Mouse (Mus musculus): Measurements from ENCODE around the gene St7. TPM values are rescaled to one million over a fixed set of nuclear protein-coding genes. Genes with fewer than 3 reads are reported as not detected.

St7 gene
- polyA plus RNA-seq, 1 experiment, result 4.4 TPM

DNA sequence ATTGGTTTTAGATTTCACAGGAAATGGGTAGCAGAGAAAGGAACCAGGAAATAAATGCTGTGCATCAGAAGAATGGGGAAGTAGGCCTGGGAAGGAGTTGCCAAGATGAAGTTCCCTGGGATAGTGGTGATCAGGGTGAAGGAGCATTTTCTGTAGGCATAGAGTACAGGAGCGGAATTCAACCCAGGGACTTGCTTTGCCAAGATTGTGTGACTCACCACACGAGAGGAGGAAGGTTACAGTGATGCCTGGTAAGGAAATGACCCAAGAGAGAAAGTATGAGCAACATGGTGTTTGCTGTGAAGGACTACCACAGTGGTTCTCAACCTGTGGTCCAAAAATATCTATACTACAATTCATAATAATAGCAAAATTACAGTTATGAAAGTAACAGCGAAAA lies 24.9 kb upstream of the St7 start:
- no peak for DNase-seq (ENCODE audit: low read depth in 1 of 2, low spot score in 2 of 2)
- Histone ChIP-seq H3K27ac (ENCODE audit: insufficient read depth, low read length) (no peak overlapping the region), H3K4me1 (ENCODE audit: control insufficient read depth, insufficient read depth, insufficient read length) (no peaks in the 10 kb centered on the region), H3K27me3 (ENCODE audit: control insufficient read depth, insufficient read depth, low read length) (no peaks in the 10 kb centered on the region), H3K36me3 (ENCODE audit: control insufficient read depth, insufficient read depth, low read length) (peaks cover 25% of the 10 kb centered on the region), H3K4me3 (ENCODE audit: extremely low read depth, insufficient read depth, insufficient read length) (no peak overlapping the region)
- no peak for TF ChIP-seq POLR2A (IDR thresholded peaks at IDR 0.05; ENCODE audit: low read depth, low read length)
- no peak for TF ChIP-seq CTCF (IDR thresholded peaks at IDR 0.05; ENCODE audit: extremely low read depth, insufficient read depth, insufficient read length, insufficient replicate concordance)
- 92% methylated on average over 3 of the region's 3 CpGs for WGBS

DNA sequence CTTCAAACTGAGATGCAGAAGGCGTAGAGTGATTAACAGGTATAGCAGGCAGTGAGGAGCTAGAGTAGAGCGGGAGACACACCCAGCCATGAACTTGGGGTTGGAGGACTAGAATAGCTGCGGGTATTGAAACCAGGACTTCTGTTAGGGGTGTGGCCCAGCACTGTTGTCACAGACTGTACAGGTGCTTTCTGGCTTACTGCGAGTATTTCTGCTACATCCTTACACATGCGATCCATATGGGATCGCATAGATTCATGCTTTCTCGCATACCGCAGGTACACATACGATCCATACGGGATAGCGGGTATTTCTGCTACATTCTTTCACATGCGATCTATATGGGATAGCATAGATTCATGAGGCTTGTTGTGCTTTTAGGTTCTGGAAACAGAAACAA lies 24.4 kb upstream of the St7 start:
- Histone ChIP-seq H3K36me3 (ENCODE audit: control insufficient read depth, insufficient read depth, low read length) (peaks cover 20% of the 10 kb centered on the region), H3K27ac (ENCODE audit: insufficient read depth, low read length) (no peak overlapping the region), H3K4me3 (ENCODE audit: extremely low read depth, insufficient read depth, insufficient read length) (no peak overlapping the region), H3K27me3 (ENCODE audit: control insufficient read depth, insufficient read depth, low read length) (no peaks in the 10 kb centered on the region), H3K4me1 (ENCODE audit: control insufficient read depth, insufficient read depth, insufficient read length) (no peaks in the 10 kb centered on the region)
- TF ChIP-seq POLR2A (IDR thresholded peaks at IDR 0.05; ENCODE audit: low read depth, low read length) (no peak), CTCF (IDR thresholded peaks at IDR 0.05; ENCODE audit: extremely low read depth, insufficient read depth, insufficient read length, insufficient replicate concordance) (no peak)
- 94% methylated on average over 12 of the region's 12 CpGs for WGBS
- DNase-seq (ENCODE audit: low read depth in 1 of 2, low spot score in 2 of 2), result no peak

DNA sequence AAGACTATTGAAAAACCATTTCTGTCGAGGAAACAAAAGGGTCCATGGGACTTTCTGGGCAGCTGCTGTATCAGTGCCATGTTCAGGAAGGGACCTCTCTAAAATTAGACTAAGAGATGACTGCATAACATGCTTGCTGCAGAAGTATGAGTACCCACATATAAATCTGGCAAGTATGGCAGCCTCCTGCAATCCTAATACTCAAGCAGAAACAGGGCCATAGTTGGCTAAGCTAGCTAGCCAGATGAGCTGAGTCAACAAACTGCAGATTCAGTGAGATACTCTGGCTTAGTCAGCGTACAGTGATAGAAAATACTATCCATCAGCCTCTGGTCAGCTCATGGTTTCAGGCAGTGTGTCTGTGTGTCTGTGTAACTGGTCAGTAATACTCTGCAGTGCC lies 22.9 kb upstream of the St7 start:
- H3K27ac ChIP-seq (ENCODE audit: insufficient read depth, low read length), result no peak overlapping the region
- WGBS, result 87% methylated on average over 2 of the region's 2 CpGs

GRCm38 (mm10) chr6:17675019-17675756 lies 17.5 kb upstream of the St7 start:
- no peaks in the 10 kb centered on the region for H3K4me1 ChIP-seq (ENCODE audit: control insufficient read depth, insufficient read depth, insufficient read length)
- H3K4me3 ChIP-seq (ENCODE audit: extremely low read depth, insufficient read depth, insufficient read length), result no peak overlapping the region
- DNase-seq (ENCODE audit: low read depth in 1 of 2, low spot score in 2 of 2), result peak; percentile 38 to 57
- H3K27ac ChIP-seq (ENCODE audit: insufficient read depth, low read length), result no peak overlapping the region
- WGBS, result 30% methylated on average over 12 of the region's 12 CpGs
- H3K27me3 ChIP-seq (ENCODE audit: control insufficient read depth, insufficient read depth, low read length), result no peaks in the 10 kb centered on the region
- no peak for TF ChIP-seq POLR2A (IDR thresholded peaks at IDR 0.05; ENCODE audit: low read depth, low read length)
- TF ChIP-seq CTCF (IDR thresholded peaks at IDR 0.05; ENCODE audit: extremely low read depth, insufficient read depth, insufficient read length, insufficient replicate concordance), result peak; percentile 72; the same call in 1 of the 2 replicates
- H3K36me3 ChIP-seq (ENCODE audit: control insufficient read depth, insufficient read depth, low read length), result no peaks in the 10 kb centered on the region

More for the DNA sequence above, 22.9 kb upstream of the St7 start:
- no peaks in the 10 kb centered on the region for H3K27me3 ChIP-seq (ENCODE audit: control insufficient read depth, insufficient read depth, low read length)
- no peak for TF ChIP-seq POLR2A (IDR thresholded peaks at IDR 0.05; ENCODE audit: low read depth, low read length)
- no peak for TF ChIP-seq CTCF (IDR thresholded peaks at IDR 0.05; ENCODE audit: extremely low read depth, insufficient read depth, insufficient read length, insufficient replicate concordance)
- H3K4me1 ChIP-seq (ENCODE audit: control insufficient read depth, insufficient read depth, insufficient read length), result no peaks in the 10 kb centered on the region
- no peak for DNase-seq (ENCODE audit: low read depth in 1 of 2, low spot score in 2 of 2)
- peaks cover 14% of the 10 kb centered on the region for H3K36me3 ChIP-seq (ENCODE audit: control insufficient read depth, insufficient read depth, low read length)
- H3K4me3 ChIP-seq (ENCODE audit: extremely low read depth, insufficient read depth, insufficient read length), result no peak overlapping the region

- WGBS, result 71% methylated on average over 2 of the region's 2 CpGs
- Histone ChIP-seq H3K4me3 (ENCODE audit: extremely low read depth, insufficient read depth, insufficient read length) (no peak overlapping the region), H3K27me3 (ENCODE audit: control insufficient read depth, insufficient read depth, low read length) (no peaks in the 10 kb centered on the region), H3K27ac (ENCODE audit: insufficient read depth, low read length) (no peak overlapping the region), H3K4me1 (ENCODE audit: control insufficient read depth, insufficient read depth, insufficient read length) (no peaks in the 10 kb centered on the region), H3K36me3 (ENCODE audit: control insufficient read depth, insufficient read depth, low read length) (no peaks in the 10 kb centered on the region)
- no peak for TF ChIP-seq POLR2A (IDR thresholded peaks at IDR 0.05; ENCODE audit: low read depth, low read length)
- no peak for TF ChIP-seq CTCF (IDR thresholded peaks at IDR 0.05; ENCODE audit: extremely low read depth, insufficient read depth, insufficient read length, insufficient replicate concordance)
- no peak for DNase-seq (ENCODE audit: low read depth in 1 of 2, low spot score in 2 of 2)
Observed at GRCm38 (mm10) chr6:17677008-17677407, 15.7 kb upstream of the St7 start.

DNA sequence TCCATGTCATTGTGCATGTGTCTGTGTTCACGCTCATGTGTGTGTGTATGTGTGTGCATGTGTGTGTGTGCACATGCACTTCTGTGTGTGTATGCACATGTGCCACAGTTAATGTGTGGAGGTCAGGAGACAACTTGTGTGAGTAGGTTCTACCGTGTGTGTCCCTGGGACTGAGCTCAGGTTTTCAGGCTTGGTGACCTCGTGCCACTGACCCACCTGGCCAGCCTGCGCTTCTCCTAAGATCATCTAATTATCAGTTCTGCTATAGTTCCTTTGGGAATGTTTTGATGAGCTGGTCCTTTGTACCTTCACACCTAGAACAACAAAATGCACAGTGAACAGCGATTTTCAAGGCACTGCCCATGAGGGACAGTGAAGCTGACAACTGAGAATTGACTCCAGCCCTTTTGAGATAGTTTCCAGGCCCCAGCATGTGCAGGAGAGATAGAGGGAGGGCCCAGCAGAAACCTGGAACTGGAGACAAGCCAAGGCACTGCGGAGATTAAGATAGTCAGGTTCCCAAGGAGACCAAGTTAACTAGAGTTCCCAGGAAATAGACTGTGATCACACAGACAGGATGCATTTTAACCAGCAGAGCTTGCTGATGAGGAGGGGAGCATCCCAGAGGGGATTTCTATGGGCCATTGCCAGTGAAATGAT lies 12.3 kb upstream of the St7 start:
- no peak overlapping the region for H3K27ac ChIP-seq (ENCODE audit: insufficient read depth, low read length)
- TF ChIP-seq POLR2A (IDR thresholded peaks at IDR 0.05; ENCODE audit: low read depth, low read length) (no peak), CTCF (IDR thresholded peaks at IDR 0.05; ENCODE audit: extremely low read depth, insufficient read depth, insufficient read length, insufficient replicate concordance) (no peak)
- no peak for DNase-seq (ENCODE audit: low read depth in 1 of 2, low spot score in 2 of 2)
- 85% methylated on average over 6 of the region's 6 CpGs for WGBS
- no peak overlapping the region for H3K4me3 ChIP-seq (ENCODE audit: extremely low read depth, insufficient read depth, insufficient read length)
- H3K4me1 ChIP-seq (ENCODE audit: control insufficient read depth, insufficient read depth, insufficient read length), result no peaks in the 10 kb centered on the region
- no peaks in the 10 kb centered on the region for H3K36me3 ChIP-seq (ENCODE audit: control insufficient read depth, insufficient read depth, low read length)
- H3K27me3 ChIP-seq (ENCODE audit: control insufficient read depth, insufficient read depth, low read length), result no peaks in the 10 kb centered on the region

DNA sequence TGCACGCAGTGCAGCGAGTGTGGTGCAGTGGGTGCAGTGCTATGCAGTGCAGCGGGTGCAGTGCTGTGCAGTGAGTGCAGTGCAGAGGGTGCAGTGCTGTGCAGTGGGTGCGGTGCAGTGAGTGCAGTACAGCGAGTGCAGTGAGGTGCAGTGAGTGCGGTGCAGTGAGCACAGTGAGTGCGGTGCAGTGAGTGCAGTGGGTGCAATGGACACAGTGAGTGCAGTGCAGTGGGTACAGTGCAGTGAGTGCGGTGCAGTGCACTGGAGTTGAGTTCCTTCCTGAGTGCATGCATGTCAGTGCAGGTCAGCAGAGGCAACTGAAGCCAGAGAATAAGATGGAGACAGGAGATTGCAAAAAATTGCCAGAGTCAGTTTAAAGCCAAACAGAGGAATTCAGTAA lies 10.9 kb upstream of the St7 start:
- Histone ChIP-seq H3K36me3 (ENCODE audit: control insufficient read depth, insufficient read depth, low read length) (no peaks in the 10 kb centered on the region), H3K4me1 (ENCODE audit: control insufficient read depth, insufficient read depth, insufficient read length) (no peaks in the 10 kb centered on the region), H3K27me3 (ENCODE audit: control insufficient read depth, insufficient read depth, low read length) (no peaks in the 10 kb centered on the region), H3K27ac (ENCODE audit: insufficient read depth, low read length) (no peak overlapping the region), H3K4me3 (ENCODE audit: extremely low read depth, insufficient read depth, insufficient read length) (no peak overlapping the region)
- no peak for TF ChIP-seq POLR2A (IDR thresholded peaks at IDR 0.05; ENCODE audit: low read depth, low read length)
- TF ChIP-seq CTCF (IDR thresholded peaks at IDR 0.05; ENCODE audit: extremely low read depth, insufficient read depth, insufficient read length, insufficient replicate concordance), result no peak
- WGBS, result 96% methylated on average over 8 of the region's 8 CpGs
- no peak for DNase-seq (ENCODE audit: low read depth in 1 of 2, low spot score in 2 of 2)
